Comparison of ENCODE assay signal across 8 mouse cellular contexts in the genomic region with DNA sequence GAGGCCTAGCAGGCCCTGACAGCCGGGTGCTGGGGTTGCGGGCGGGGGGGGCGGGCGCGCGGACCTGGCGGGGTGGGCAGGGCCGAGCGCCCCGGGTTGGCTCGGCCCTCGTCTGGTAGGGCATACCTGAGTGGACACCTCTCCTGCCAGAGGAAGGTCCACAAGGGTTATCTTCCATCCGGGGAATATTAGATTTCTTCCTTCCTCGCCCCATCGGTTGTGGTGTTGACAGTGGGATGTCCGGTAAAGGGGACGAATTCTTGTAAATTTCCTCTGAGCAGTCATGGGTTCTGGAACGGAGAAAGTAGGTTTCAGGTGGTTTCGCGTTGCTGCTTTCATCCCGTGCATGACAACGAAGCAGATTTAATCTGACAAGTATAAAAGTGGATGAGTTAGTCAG. TPM values are rescaled to one million over a fixed set of nuclear protein-coding genes. Genes with fewer than 3 reads are reported as not detected.
DNase-seq lines count a peak whose midpoint lies in the region; ATAC-seq and TF ChIP-seq lines count a peak whose summit lies in the region.

No protein-coding gene starts in this region.

- H3K4me2 ChIP-seq in embryonic facial prominence, embryonic 12.5 days (replicated peaks): peak overlapping the region; percentile 69

- intact Hi-C loops in gastrocnemius, adult 2 months (cut with DNase I): no loop called here

- no peak for DNase-seq in gastrocnemius, adult 2 months
- no peak for DNase-seq in gastrocnemius, postnatal 10 days
- DNase-seq in A20 (ENCODE audit: low read depth, low spot score): peak; percentile 50
- DNase-seq in naive thymus-derived CD4-positive, alpha-beta T cell, adult 2 months (ENCODE audit: low read depth): peak; percentile 68
- no peak for DNase-seq in adrenal gland, postnatal 25 days
- no peak for DNase-seq in urinary bladder, postnatal 14 days (ENCODE audit: low spot score)

- H3K9ac ChIP-seq in embryonic facial prominence, embryonic 12.5 days: peak overlapping the region; percentile 87

- peaks cover 4% of the 10 kb centered on the region for H3K4me1 ChIP-seq in embryonic facial prominence, embryonic 12.5 days

- peak; percentile 64; the same call in 1 of the 2 replicates for ATAC-seq in embryonic facial prominence, embryonic 12.5 days (ENCODE audit: insufficient number of reproducible peaks, insufficient read depth, low FRiP score, low TSS enrichment)
- ATAC-seq in inflammation-experienced regulatory T-cells, adult 6 months: peak; percentile 1

- no peak for TF ChIP-seq CTCF in gastrocnemius, adult 2 months (IDR thresholded peaks at IDR 0.05)

- peak overlapping the region; percentile 97 for H3K27ac ChIP-seq in gastrocnemius, adult 2 months
- H3K27ac ChIP-seq in embryonic facial prominence, embryonic 12.5 days: peak overlapping the region; percentile 57; the same call in 1 of the 2 replicates

- peaks cover 17% of the 10 kb centered on the region; the same call in 1 of the 2 replicates for H3K36me3 ChIP-seq in embryonic facial prominence, embryonic 12.5 days

- peak overlapping the region; percentile 92 for H3K4me3 ChIP-seq in gastrocnemius, adult 2 months
- peak overlapping the region; percentile 91 for H3K4me3 ChIP-seq in embryonic facial prominence, embryonic 12.5 days

- 2% methylated on average over 23 of the region's 23 CpGs for WGBS in embryonic facial prominence, embryonic 12.5 days

- H3K27me3 ChIP-seq in embryonic facial prominence, embryonic 12.5 days: no peaks in the 10 kb centered on the region

- no peaks in the 10 kb centered on the region for H3K9me3 ChIP-seq in embryonic facial prominence, embryonic 12.5 days

RNA-seq across cellular contexts. Expression of a gene that starts 0.5 kb away (rescaled TPM):
- 10 to 100 TPM; 32.8 to 32.9 TPM for total RNA-seq in gastrocnemius, adult 2 months (2021)
- total RNA-seq in gastrocnemius, postnatal 10 days (2021): 10 to 100 TPM; 32.9 to 34.1 TPM
- 55.0 and 60.0 TPM in 2 replicates for polyA plus RNA-seq in embryonic facial prominence, embryonic 12.5 days (2016; fragmentation: Nextera tagmentation; extraction: Ambion mirVana)
- 10 to 100 TPM; 38.7 to 88.8 (median 80.2) TPM for polyA plus RNA-seq in inflammation-experienced regulatory T-cells, adult 6 months (2017; shearing (Covaris generic))
- 42.4 and 48.5 TPM in 2 replicates for total RNA-seq in adrenal gland, postnatal 25 days (2021)

Comparison
In these comparisons a context has a peak if more than half of its experiments do, and no peak if none do; other contexts are left out.
1. DNase-seq: peak in A20 (single experiment) and naive thymus-derived CD4-positive, alpha-beta T cell, adult 2 months (single experiment); none in gastrocnemius, adult 2 months (single experiment), gastrocnemius, postnatal 10 days (single experiment), adrenal gland, postnatal 25 days (single experiment) and urinary bladder, postnatal 14 days (single experiment).